Mouse (Mus musculus) midbrain, embryonic 16.5 days (tissue): ENCODE data around the gene Mfn2. TPM values are rescaled to one million over a fixed set of nuclear protein-coding genes. Genes with fewer than 3 reads are reported as not detected.
"Not testable (repeated sequence)": the region's sequence is repeated elsewhere in the genome, so short reads cannot be mapped to it uniquely, and the experiment has no call there.

ENCODE experiments used
- ATAC-seq: fragments of 200-750 bp; cut with Nextera tagmentation; 2 replicates; pipeline ENCODE4 v1.8.0; 2017; ENCODE audit warnings: moderate TSS enrichment
- H3K27ac ChIP-seq: fragments of 300-500 bp; sonication (generic); 2 replicates; pipeline ENCODE4 v1.5.1; 2014; ENCODE audit warnings: mild to moderate bottlenecking, low read length, mixed read lengths
- H3K27me3 ChIP-seq: fragments of 300-500 bp; sonication (generic); 2 replicates; pipeline ENCODE4 v1.6.1; 2014; ENCODE audit warnings: low read depth, low read length, mixed read lengths; ENCODE audit not compliant: control insufficient read depth, insufficient read depth
- H3K36me3 ChIP-seq: fragments of 300-500 bp; sonication (generic); 2 replicates; pipeline ENCODE4 v1.6.1; 2014; ENCODE audit warnings: mild to moderate bottlenecking, low read length, moderate library complexity, mixed read lengths; ENCODE audit not compliant: control insufficient read depth, insufficient read depth
- H3K4me1 ChIP-seq: fragments of 300-500 bp; sonication (generic); 2 replicates; pipeline ENCODE4 v1.6.1; 2014; ENCODE audit warnings: mild to moderate bottlenecking, low read length, mixed read lengths; ENCODE audit not compliant: control insufficient read depth, insufficient read depth
- H3K4me2 ChIP-seq: fragments of 300-500 bp; sonication (generic); 2 replicates; pipeline ENCODE4 v1.6.1; 2014; ENCODE audit warnings: mild to moderate bottlenecking, low read length, mixed read lengths
- H3K4me3 ChIP-seq: fragments of 300-500 bp; sonication (generic); 2 replicates; pipeline ENCODE4 v1.5.1; 2014; ENCODE audit warnings: low read depth, mild to moderate bottlenecking, low read length, moderate library complexity, mixed read lengths
- H3K9ac ChIP-seq: fragments of 300-500 bp; sonication (generic); 2 replicates; pipeline ENCODE4 v1.6.1; 2014; ENCODE audit warnings: low read depth, low read length, mixed read lengths
- H3K9me3 ChIP-seq: fragments of 300-500 bp; sonication (generic); replicated peaks from 2 replicates; pipeline ENCODE4 v1.6.1; 2014; ENCODE audit warnings: mild to moderate bottlenecking, low read length, mixed read lengths; ENCODE audit not compliant: control insufficient read depth, poor library complexity, severe bottlenecking
- WGBS: fragments of 180-500 bp; shearing (Covaris S2); extraction: QIAGEN DNeasy Blood & Tissue Kit; methylation state at CpG from one replicate; pipeline ENCODE4 v1.1.7; 2014; 5-methylcytosine and 5-hydroxymethylcytosine counted together
- polyA plus RNA-seq: library from polyadenylated mRNA; unstranded; fragments of >200 nt; fragmentation: Nextera tagmentation; extraction: Ambion mirVana; gene quantifications from 2 replicates; pipeline ENCODE4 v1.2.1, GENCODE M21; 2015

Mfn2 gene
- polyA plus RNA-seq, 1 experiment from 2014 or later = 108 TPM

- Histone ChIP-seq H3K9me3 (no peaks in the 10 kb centered on the region), H3K4me3 (peak overlapping the region; percentile 76), H3K27ac (peak overlapping the region; percentile 82), H3K36me3 (peaks cover 14% of the 10 kb centered on the region), H3K27me3 (no peaks in the 10 kb centered on the region), H3K4me1 (peaks cover 22% of the 10 kb centered on the region), H3K9ac (peak overlapping the region; percentile 83), H3K4me2 (peak overlapping the region; percentile 69)
- WGBS = 5% methylated on average over 21 of the region's 22 CpGs
- peak; percentile 9 for ATAC-seq
Observed at GRCm38 (mm10) chr4:147867563-147868449, 36.7 kb downstream of the Mfn2 start.

DNA sequence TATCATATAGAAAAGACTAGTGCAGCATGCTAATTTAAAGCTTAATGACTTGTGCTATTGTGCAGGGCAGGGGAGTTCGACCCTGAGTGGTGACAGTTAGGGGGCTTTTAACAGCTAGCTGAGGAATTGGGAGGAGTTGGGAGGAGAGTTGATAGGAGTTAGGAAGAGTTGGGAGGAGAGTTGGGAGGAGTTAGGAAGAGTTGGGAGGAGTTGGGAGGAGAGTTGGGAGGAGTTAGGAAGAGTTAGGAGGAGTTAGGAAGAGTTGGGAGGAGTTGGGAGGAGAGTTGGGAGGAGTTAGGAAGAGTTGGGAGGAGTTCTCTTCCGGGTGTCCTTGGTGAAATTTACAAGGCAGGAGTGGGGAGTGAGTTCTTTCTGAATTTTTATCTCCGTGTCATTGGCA is 37.7 kb downstream of the Mfn2 start:
- H3K9me3 ChIP-seq, H3K27me3 ChIP-seq, H3K4me3 ChIP-seq, H3K27ac ChIP-seq, H3K4me2 ChIP-seq, ATAC-seq, H3K9ac ChIP-seq: not testable (repeated sequence)
- peaks cover 15% of the 10 kb centered on the region for H3K36me3 ChIP-seq
- 52% methylated on average over 3 of the region's 3 CpGs for WGBS
- H3K4me1 ChIP-seq = peaks cover 22% of the 10 kb centered on the region

DNA sequence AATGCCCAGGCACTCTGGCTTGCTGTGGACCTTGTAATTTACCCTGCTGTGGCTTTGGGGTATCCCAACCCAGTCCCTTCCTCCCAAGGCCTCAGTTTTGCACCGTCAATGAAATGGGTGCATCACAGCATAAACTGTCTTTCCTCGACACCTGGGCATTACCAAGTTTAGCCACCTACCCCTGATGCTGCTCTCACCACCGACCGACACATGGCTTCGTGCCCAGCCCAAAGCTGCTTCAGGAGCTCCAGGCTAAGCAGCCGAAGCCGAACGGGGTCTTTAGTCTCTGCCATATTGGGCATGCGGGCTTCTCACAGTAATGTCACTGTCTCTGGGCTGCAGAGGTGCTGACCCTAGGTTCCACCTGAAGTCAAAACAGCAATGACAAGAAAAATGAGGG is 38.4 kb downstream of the Mfn2 start:
- Histone ChIP-seq H3K4me2 (no peak overlapping the region), H3K27me3 (no peaks in the 10 kb centered on the region), H3K9me3 (no peaks in the 10 kb centered on the region), H3K9ac (no peak overlapping the region), H3K4me3 (no peak overlapping the region), H3K27ac (no peak overlapping the region), H3K36me3 (peaks cover 22% of the 10 kb centered on the region), H3K4me1 (peaks cover 22% of the 10 kb centered on the region)
- no peak for ATAC-seq
- WGBS = 95% methylated on average over 9 of the region's 9 CpGs

GRCm38 (mm10) chr4:147865651-147866050 is 38.9 kb downstream of the Mfn2 start:
- no peak overlapping the region for H3K4me2 ChIP-seq
- no peak overlapping the region for H3K9ac ChIP-seq
- H3K4me1 ChIP-seq = peaks cover 22% of the 10 kb centered on the region
- no peaks in the 10 kb centered on the region for H3K9me3 ChIP-seq
- ATAC-seq = no peak
- H3K4me3 ChIP-seq = no peak overlapping the region
- H3K27ac ChIP-seq = no peak overlapping the region
- WGBS = over 99% methylated on average over 6 of the region's 6 CpGs
- H3K27me3 ChIP-seq = no peaks in the 10 kb centered on the region
- H3K36me3 ChIP-seq = peaks cover 22% of the 10 kb centered on the region

DNA sequence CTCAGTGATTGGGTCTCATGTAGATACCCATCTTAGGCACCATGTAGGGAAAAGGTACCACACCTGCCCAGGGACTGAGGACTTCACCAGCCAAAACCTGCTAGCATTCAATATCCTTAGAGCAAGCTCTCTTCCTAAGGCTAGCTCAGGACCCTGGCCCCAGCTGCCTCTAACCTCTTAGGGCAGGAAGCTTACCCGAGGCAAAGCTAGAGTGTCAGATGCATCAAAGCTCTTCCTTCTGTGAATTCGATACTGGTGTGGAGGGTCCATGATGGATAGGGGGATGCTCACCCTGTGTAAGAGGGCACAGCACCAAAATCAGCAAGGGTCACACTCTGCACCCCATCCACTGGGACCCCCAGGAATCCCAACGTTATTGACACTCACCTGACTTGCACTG is 42.5 kb downstream of the Mfn2 start:
- H3K27ac ChIP-seq = no peak overlapping the region
- peaks cover 25% of the 10 kb centered on the region for H3K36me3 ChIP-seq
- 93% methylated on average over 3 of the region's 3 CpGs for whole genome bisulfite sequencing
- no peak for ATAC-seq
- H3K9ac ChIP-seq = no peak overlapping the region
- H3K4me1 ChIP-seq = no peaks in the 10 kb centered on the region
- H3K4me2 ChIP-seq = no peak overlapping the region
- no peaks in the 10 kb centered on the region for H3K27me3 ChIP-seq
- H3K4me3 ChIP-seq = no peak overlapping the region
- H3K9me3 ChIP-seq = no peaks in the 10 kb centered on the region

DNA sequence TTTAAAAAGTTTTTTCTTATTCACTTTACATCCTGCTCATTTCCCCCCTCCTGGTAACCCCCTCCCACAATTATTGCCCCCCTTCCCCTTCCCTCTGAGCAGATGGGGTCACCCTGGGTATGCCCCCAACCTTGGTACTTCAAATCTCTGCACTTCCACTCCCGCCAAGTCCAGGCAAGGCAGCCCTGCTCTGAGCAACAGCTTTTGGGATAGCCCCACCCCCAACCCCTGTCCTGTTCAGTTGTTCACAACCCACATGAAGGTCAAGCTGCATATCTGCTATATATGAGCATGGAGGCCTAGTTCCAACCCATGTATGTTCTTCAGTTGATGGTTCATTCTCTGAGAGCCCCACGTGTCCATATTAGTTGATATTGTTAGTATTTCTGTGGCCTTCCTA is 53.7 kb downstream of the Mfn2 start:
- H3K27me3 ChIP-seq = no peaks in the 10 kb centered on the region
- ATAC-seq = no peak

GRCm38 (mm10) chr4:147848584-147848991 is 55.9 kb downstream of the Mfn2 start:
- Histone ChIP-seq H3K27me3 (no peaks in the 10 kb centered on the region), H3K27ac (peak overlapping the region; percentile 54), H3K9ac (peak overlapping the region; percentile 62), H3K4me2 (peak overlapping the region; percentile 68), H3K36me3 (peaks cover 13% of the 10 kb centered on the region), H3K4me3 (peak overlapping the region; percentile 59), H3K4me1 (peaks cover 8% of the 10 kb centered on the region), H3K9me3 (peaks cover 3% of the 10 kb centered on the region)
- WGBS = 1% methylated on average over 4 of the region's 4 CpGs
- ATAC-seq = peak; percentile 80

More for the DNA sequence above, 53.7 kb downstream of the Mfn2 start:
- Histone ChIP-seq H3K4me3 (no peak overlapping the region), H3K9ac (no peak overlapping the region), H3K4me1 (peaks cover 8% of the 10 kb centered on the region), H3K27ac (no peak overlapping the region), H3K36me3 (no peaks in the 10 kb centered on the region), H3K9me3 (no peaks in the 10 kb centered on the region), H3K4me2 (no peak overlapping the region)
- WGBS = 72% methylated on average over 2 of the region's 2 CpGs

DNA sequence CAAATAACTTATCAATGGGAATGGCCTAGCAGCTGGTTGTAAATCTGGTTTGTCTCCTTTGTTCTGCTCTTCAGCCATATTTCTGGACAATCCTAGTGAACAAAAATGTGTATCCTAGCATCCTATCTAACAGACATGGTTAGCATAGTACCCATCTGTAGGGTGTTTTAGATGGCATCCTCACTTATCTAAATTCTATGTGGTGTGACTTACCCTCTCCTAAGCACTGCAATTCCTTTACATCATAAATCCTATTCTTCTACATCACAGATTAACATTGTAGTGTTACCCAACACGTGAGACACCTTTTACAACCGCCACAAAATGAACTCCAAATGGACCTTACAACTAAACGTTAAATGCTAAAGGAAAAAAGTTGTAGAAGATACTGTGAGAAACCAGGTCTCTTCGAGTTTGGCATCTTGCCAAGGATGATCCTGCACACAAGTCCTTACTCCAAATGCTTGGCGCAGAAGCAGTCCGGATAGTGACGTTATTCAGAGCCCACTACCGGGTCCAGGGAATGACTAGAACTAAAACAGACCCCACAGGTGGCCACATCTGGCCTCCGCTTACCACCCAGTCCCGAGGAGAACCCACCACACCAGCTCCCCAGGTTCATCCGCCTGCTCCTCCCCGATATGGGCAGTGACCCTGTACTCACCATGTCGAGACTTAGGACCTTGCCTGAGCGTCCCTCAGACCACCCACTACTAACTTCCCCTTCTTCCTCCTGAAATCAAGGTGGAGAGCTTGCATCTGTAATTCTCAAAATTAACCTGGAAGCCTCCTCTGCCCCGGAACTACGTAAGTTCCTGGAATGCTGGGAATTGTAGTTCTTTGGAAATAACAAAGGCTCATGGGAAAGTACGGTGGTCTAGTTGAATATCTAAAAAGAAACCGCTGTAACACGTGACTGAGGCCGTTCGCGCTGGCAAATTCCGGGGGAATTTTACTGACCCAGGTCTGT is 56.6 kb downstream of the Mfn2 start, which contains the start of gene Zfp933:
Gene Zfp933 (minus strand): TSS at position 753 of the 970 bp plus-strand sequence.
- 3% methylated on average over 23 of the region's 23 CpGs for WGBS
- H3K27ac ChIP-seq = peak within 1 kb of the TSS; percentile 54
- H3K4me1 ChIP-seq = peaks cover 8% of the 10 kb centered on the region

More for the DNA sequence above, 56.6 kb downstream of the Mfn2 start, which contains the start of gene Zfp933:
- Histone ChIP-seq H3K9me3 (peaks cover 10% of the 10 kb centered on the region), H3K4me2 (peak within 1 kb of the TSS; percentile 68), H3K4me3 (peak within 1 kb of the TSS; percentile 59), H3K9ac (peak within 1 kb of the TSS; percentile 70), H3K36me3 (peaks cover 19% of the 10 kb centered on the region), H3K27me3 (no peaks in the 10 kb centered on the region)
- peak; percentile 90 for ATAC-seq
